Mouse (Mus musculus) left cerebral cortex, postnatal 14 days (tissue): ENCODE data around the gene Gm29094. TPM values are rescaled to one million over a fixed set of nuclear protein-coding genes. Genes with fewer than 3 reads are reported as not detected.
"Not testable (repeated sequence)": the region's sequence is repeated elsewhere in the genome, so short reads cannot be mapped to it uniquely, and the experiment has no call there.

ENCODE experiments used
- DNase-seq, 2 experiments: peaks; one replicate each; pipeline ENCODE4 v3.0.0; 2021 to 2022; ENCODE audit warnings: low spot score in 2 of 2, mixed read lengths in 1 of 2
- intact Hi-C: fragments of 180-260 bp; cut with DNase I; formaldehyde crosslinking; loops from one replicate; pipeline ENCODE4 v1.15.1; 2025
- long read RNA-seq, 2 experiments: library from polyadenylated mRNA; stranded (forward); transcript quantifications; one replicate each; pipeline ENCODE4 v2.0.0; 2021
- total RNA-seq, 2 experiments: library from RNA; stranded (reverse); gene quantifications; 2 replicates each; pipeline ENCODE4 v1.2.3; 2021

The Gm29094 gene
- total RNA-seq = not detected
- long read RNA-seq, experiment 1 = 0 reads
- long read RNA-seq, experiment 2 = 0 reads

DNA sequence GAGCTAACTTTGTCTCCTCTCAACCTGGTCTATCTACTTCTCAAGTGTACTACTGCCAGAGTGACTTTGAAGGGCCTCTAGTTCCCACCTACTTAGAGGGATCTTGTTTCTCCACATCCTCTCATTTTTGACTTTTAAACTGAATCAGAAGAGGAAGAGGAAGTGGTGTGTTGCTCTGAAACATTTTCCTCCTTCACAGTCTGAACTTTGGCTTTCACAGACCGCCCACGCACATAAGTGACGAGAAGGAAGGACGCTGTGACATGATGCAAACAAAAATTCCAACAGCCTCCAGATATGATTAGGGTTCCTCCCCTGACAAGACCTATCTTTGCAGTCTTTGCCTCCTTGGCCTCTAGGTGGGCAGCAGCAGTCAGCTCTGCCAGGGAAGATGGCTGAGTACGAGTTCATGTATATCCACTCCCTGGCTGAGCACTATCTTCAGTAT lies at the start of gene Gm29094, which contains the start of gene Bcl2a1b:
Gene Gm29094, plus strand, starts transcription at position 411 of the 448 bp plus-strand sequence.
Gene Bcl2a1b, plus strand, starts transcription at position 241 of the 448 bp plus-strand sequence.
- intact Hi-C loops, DNase-seq: not testable (repeated sequence)

GRCm38 (mm10) chr9:89172539-89172938 lies 26.6 kb upstream of the Gm29094 start:
- DNase-seq, intact Hi-C loops: not testable (repeated sequence)

DNA sequence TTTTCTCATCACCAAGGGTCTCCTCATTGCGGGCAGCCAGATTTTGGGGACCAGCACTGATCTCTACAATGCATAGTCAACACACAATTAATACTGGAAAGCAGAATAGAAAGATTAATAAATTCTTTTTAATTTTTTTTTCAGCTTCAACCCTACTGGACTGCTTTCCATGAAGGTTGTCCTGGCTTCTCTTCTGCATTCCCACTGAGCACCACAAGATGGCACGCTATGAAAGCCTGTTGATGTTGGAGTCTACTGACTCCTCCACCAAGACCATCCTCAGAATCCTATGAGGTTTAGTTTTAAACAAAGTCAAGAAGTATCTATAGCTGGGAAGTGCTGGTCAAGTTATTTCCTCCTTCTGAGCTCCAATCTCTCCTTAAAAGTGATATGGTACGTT lies 20.3 kb upstream of the Gm29094 start:
- peak; percentile 65 to 75 for DNase-seq
- intact Hi-C loops = not testable (repeated sequence)

- DNase-seq, intact Hi-C loops: not testable (repeated sequence)
These were observed 19.7 kb upstream of the Gm29094 start for GRCm38 (mm10) chr9:89179469-89179868.

DNA sequence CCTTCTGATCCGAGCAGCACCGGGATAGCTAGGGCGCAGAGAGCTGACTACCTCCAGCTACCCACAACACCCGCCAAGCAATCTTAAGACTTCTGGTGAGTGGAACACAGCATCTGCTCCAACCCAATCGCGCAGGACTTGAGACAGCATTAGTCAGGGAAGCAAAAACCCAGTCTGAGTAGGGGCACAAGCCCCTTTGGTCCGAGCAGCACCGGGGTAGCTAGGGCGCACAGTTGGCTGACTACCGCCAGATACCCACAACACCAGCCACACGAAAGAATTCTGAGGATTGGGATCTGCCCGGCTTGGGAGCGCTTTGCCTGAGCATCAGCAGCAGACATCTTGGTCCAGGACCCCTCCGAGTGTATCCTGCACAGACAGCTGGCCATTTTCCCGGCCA lies 12.2 kb upstream of the Gm29094 start:
- intact Hi-C loops, DNase-seq: not testable (repeated sequence)

- intact Hi-C loops = not testable (repeated sequence)
These were observed 3.7 kb upstream of the Gm29094 start for GRCm38 (mm10) chr9:89195483-89195882.

DNA sequence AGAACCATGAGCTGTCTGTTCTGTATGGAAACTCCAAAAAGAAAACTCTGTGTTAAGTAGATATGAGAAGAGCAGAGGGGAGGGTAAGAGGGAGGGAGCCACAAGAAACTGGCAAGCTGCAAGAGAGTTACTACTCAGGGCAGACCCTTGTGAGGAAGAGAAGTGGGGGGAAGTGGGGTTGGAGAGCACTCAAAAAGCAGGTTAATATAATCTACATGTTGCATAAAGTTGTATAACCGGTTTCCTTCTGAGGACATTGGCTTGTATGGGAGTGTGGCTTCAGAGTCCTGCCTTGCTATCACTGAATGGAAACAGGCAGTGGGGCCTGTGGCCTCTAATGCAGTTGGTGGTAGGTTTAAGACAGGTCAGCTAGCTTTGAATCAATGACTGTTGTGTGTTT lies 1.7 kb upstream of the Gm29094 start:
- DNase-seq, intact Hi-C loops: not testable (repeated sequence)

More at GRCm38 (mm10) chr9:89195483-89195882, 3.7 kb upstream of the Gm29094 start:
- not testable (repeated sequence) for DNase-seq

GRCm38 (mm10) chr9:89198349-89198748 lies 830 bp upstream of the Gm29094 start:
- intact Hi-C loops, DNase-seq: not testable (repeated sequence)

- intact Hi-C loops, DNase-seq: not testable (repeated sequence)
These were observed 3.1 kb downstream of the Gm29094 start for GRCm38 (mm10) chr9:89202256-89202655.

GRCm38 (mm10) chr9:89208939-89209338 lies 9.8 kb downstream of the Gm29094 start:
- intact Hi-C loops, DNase-seq: not testable (repeated sequence)

GRCm38 (mm10) chr9:89210353-89211064 lies 11.3 kb downstream of the Gm29094 start, which contains the start of gene Mthfs:
Gene Mthfs (plus strand): TSS chr9:89210676.
- intact Hi-C loops = not testable (repeated sequence)
- DNase-seq = peak in 1 of 2 experiments; percentile 40

GRCm38 (mm10) chr9:89211065-89211858 lies 12.1 kb downstream of the Gm29094 start:
- peak; percentile 94 for DNase-seq
- intact Hi-C loops = not testable (repeated sequence)

DNA sequence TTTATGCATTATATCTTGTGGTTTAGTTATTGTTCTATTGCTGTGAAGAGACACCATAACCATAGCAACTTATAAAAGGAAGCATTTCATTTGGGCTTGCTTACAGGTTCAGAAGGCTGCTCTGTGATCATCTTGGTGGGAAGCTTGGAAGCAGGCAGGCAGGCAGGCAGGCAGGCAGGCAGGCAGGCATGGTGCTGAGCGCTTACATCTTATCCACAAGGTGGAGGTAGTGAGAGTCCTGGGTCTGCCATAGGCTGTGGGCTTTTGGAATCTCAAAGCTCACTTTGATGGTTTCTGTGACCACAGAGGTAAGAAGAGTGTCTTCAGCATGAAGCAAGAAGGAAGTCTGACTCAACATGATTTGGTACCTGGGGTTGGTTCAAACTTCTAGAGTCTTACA lies 13.2 kb downstream of the Gm29094 start:
- DNase-seq = peak; percentile 53
- intact Hi-C loops = not testable (repeated sequence)

- intact Hi-C loops, DNase-seq: not testable (repeated sequence)
These were observed 19.0 kb downstream of the Gm29094 start for GRCm38 (mm10) chr9:89218174-89218573.

GRCm38 (mm10) chr9:89219668-89220067 lies 20.5 kb downstream of the Gm29094 start:
- DNase-seq, intact Hi-C loops: not testable (repeated sequence)

- intact Hi-C loops, DNase-seq: not testable (repeated sequence)
These were observed 21.6 kb downstream of the Gm29094 start for GRCm38 (mm10) chr9:89220704-89221287.

GRCm38 (mm10) chr9:89226071-89226470 lies 26.9 kb downstream of the Gm29094 start:
- peak; percentile 68 to 72 for DNase-seq
- intact Hi-C loops = loop anchor here (2.0 to 5.0 kb wide), 2 partner anchors 449 to 519 kb away; no protein-coding TSS in a partner anchor

DNA sequence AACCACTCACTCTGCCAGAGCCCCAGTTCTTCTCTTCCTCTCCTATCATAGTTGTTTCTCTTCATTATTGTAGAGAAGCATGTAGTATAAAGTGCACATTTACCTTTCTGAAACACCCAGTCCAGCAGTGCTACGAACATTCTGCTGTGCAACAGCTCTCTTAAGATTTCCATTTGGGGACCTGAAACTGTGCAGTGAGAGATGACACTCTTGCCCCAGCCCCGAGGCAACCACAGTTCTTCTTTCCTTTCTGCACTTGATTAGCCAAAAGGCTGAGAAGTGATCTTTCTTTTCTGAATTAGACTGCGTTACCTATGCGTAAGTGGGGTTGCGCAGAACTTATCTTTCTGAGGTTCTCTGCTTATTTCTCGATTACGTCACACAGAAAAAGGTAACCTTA lies 28.9 kb downstream of the Gm29094 start:
- DNase-seq = no peak
- intact Hi-C loops = loop anchor here (5.0 kb wide), 1 partner anchor 521 kb away; no protein-coding TSS in a partner anchor

GRCm38 (mm10) chr9:89230897-89231497 lies 31.8 kb downstream of the Gm29094 start:
- peak; percentile 81 to 83 for DNase-seq
- intact Hi-C loops = not testable (repeated sequence)
